Mouse (Mus musculus): ENCODE measurements around the gene Sdc4. TPM values are rescaled to one million over a fixed set of nuclear protein-coding genes. Genes with fewer than 3 reads are reported as not detected.

Sdc4 gene
- polyA plus RNA-seq, 1 experiment from 2014 or later: 15.3 TPM

DNA sequence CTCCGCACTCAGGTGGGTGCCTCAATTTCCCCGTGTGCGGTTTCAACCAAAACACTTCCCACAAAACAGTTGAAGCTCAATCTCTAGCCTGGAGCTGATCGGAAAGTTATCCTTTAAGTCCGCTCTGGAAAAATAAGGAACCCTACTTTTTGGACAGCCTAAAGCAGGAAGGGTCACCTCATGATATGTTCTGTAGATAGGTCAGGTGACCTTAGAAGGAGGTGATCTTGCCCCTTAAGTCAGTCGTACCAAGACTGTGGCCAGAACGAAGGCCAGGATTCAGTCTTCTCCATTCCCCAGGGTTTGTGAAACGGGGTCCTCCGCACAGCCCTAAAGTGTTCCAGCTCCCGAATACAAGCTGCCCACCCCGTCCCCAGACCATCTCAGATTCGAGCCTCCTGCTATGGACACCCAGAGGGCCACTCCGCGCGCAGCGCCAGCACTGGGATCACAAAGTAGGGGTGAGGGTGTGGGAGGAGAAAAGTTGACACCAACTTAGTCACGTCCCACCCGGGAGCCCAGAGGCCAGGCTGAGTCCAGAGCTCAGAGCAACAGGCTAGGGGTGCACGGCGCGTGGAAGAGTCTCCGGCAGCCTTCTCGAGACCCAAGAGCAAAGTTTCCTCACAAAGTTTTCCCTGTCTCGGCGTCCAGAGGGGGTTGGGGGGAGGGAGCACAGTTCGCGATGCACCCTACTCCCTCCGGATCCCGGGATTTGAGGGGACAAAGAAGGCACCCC lies 1.2 kb downstream of the Sdc4 start:
- H3K4me3 ChIP-seq (ENCODE audit: low read length): peak overlapping the region; percentile 55
- peaks cover 13% of the 10 kb centered on the region for H3K27me3 ChIP-seq (replicated peaks; ENCODE audit: control insufficient read depth, insufficient read depth, low read length)
- H3K36me3 ChIP-seq (ENCODE audit: control insufficient read depth, insufficient read depth, low read length): no peaks in the 10 kb centered on the region
- WGBS: 3% methylated on average over 29 of the region's 29 CpGs
- H3K4me2 ChIP-seq (ENCODE audit: low read length): peak overlapping the region; percentile 95
- peak; percentile 41 for ATAC-seq
- no peaks in the 10 kb centered on the region for H3K9me3 ChIP-seq (ENCODE audit: control insufficient read depth, low read length)
- H3K27ac ChIP-seq (ENCODE audit: low read depth, low read length): no peak overlapping the region; the same call in 1 of the 2 replicates
- H3K9ac ChIP-seq (ENCODE audit: low read depth, low read length): peak overlapping the region; percentile 68
- peaks cover 21% of the 10 kb centered on the region for H3K4me1 ChIP-seq (ENCODE audit: control insufficient read depth, insufficient read depth, low read depth, low read length)

DNA sequence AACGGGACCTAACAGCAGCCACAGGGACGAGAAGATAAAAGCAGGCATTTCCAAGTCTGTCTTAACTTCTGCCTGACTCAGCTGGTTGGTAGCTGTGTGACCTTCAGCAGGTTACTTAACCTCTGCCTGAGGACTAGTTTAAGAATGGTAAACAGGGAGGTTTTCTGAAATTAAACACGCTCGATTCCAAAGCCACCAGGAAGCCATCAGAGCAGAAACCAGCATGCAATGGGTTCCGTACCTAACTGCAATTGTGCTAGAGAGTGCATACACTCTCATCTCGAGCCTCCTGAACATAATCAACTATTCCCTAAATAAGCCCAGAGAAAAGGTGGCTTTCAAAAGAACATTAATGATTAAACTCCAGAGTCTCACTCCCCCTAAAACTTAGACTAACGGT lies 2.0 kb downstream of the Sdc4 start:
- peak overlapping the region; percentile 27; the same call in 1 of the 2 replicates for H3K9ac ChIP-seq (ENCODE audit: low read depth, low read length)
- no peak overlapping the region for H3K27ac ChIP-seq (ENCODE audit: low read depth, low read length)
- ATAC-seq: no peak
- peaks cover 13% of the 10 kb centered on the region for H3K27me3 ChIP-seq (replicated peaks; ENCODE audit: control insufficient read depth, insufficient read depth, low read length)
- H3K9me3 ChIP-seq (ENCODE audit: control insufficient read depth, low read length): no peaks in the 10 kb centered on the region
- no peaks in the 10 kb centered on the region for H3K36me3 ChIP-seq (ENCODE audit: control insufficient read depth, insufficient read depth, low read length)
- peak overlapping the region; percentile 95 for H3K4me2 ChIP-seq (ENCODE audit: low read length)
- WGBS: 29% methylated on average over 7 of the region's 7 CpGs
- H3K4me3 ChIP-seq (ENCODE audit: low read length): no peak overlapping the region; the same call in 1 of the 2 replicates
- peaks cover 21% of the 10 kb centered on the region for H3K4me1 ChIP-seq (ENCODE audit: control insufficient read depth, insufficient read depth, low read depth, low read length)

DNA sequence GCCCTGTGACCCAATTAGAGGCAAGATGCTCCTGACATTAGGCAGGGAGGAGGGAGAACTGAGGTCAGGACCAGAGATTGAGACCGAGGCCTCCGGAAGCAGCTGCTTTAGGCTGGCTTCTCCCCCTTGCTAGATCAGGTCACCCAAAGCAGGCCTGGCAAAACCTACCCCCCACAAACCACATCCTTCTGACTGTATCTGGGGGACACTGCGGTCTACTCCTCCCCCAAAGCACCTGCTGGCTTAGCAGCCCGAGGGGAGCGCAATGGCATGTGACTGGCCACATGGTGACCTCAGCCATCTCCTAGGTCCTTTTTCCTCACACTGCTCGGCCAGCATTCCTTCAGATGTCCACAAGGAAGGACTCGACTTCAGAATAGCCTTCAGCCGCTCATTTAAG lies 2.5 kb downstream of the Sdc4 start:
- no peaks in the 10 kb centered on the region for H3K9me3 ChIP-seq (ENCODE audit: control insufficient read depth, low read length)
- WGBS: 34% methylated on average over 8 of the region's 8 CpGs
- no peak overlapping the region for H3K9ac ChIP-seq (ENCODE audit: low read depth, low read length)
- no peaks in the 10 kb centered on the region for H3K36me3 ChIP-seq (ENCODE audit: control insufficient read depth, insufficient read depth, low read length)
- peak overlapping the region; percentile 28; the same call in 1 of the 2 replicates for H3K4me2 ChIP-seq (ENCODE audit: low read length)
- no peak overlapping the region for H3K27ac ChIP-seq (ENCODE audit: low read depth, low read length)
- H3K27me3 ChIP-seq (replicated peaks; ENCODE audit: control insufficient read depth, insufficient read depth, low read length): peaks cover 13% of the 10 kb centered on the region
- ATAC-seq: no peak
- peaks cover 21% of the 10 kb centered on the region for H3K4me1 ChIP-seq (ENCODE audit: control insufficient read depth, insufficient read depth, low read depth, low read length)
- H3K4me3 ChIP-seq (ENCODE audit: low read length): no peak overlapping the region

DNA sequence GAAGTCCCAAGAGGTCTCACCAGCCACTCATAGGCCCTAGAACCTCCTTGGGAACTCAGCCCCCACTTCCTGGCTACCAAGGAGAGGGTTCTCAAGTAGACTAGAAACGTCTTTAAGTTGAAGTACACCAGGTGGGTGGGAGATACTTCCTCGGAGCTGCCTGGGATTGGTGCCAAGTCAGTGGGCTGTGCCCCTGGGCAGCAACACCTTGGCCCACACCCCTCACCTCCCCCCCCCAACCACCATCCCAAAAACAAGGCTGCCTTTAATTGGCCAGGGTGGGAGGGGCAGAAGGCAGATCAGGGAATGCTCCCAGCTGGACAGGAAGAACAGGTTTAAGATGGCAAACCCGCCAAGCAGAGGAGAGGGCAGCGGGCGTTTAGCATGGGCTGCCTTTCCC lies 3.4 kb downstream of the Sdc4 start:
- Histone ChIP-seq H3K4me3 (ENCODE audit: low read length) (no peak overlapping the region), H3K4me2 (ENCODE audit: low read length) (no peak overlapping the region), H3K27me3 (replicated peaks; ENCODE audit: control insufficient read depth, insufficient read depth, low read length) (peaks cover 13% of the 10 kb centered on the region), H3K27ac (ENCODE audit: low read depth, low read length) (no peak overlapping the region), H3K4me1 (ENCODE audit: control insufficient read depth, insufficient read depth, low read depth, low read length) (peaks cover 21% of the 10 kb centered on the region), H3K36me3 (ENCODE audit: control insufficient read depth, insufficient read depth, low read length) (no peaks in the 10 kb centered on the region), H3K9me3 (ENCODE audit: control insufficient read depth, low read length) (no peaks in the 10 kb centered on the region), H3K9ac (ENCODE audit: low read depth, low read length) (no peak overlapping the region)
- ATAC-seq: no peak
- WGBS: 83% methylated on average over 5 of the region's 5 CpGs

DNA sequence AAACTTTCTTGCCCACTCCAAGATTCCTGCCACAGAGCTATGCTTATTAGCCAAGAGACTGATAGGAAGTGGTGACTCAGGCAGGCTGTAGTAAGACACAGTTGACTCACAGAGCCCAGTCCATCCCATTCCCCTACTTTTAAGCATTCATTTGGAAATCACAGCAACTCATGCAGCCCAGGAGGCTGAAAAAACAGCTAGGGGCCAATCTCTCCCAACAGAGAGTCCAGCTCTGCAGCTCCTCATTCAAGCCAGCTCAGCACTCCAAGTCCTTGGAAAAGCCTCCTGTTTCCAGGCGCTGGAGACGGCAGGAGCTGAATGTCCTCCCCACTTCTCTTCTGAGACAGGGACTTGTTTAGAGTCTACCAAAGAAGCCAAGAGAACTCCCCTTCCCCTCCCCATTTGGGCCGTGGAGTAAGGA lies 4.7 kb downstream of the Sdc4 start:
- Histone ChIP-seq H3K4me2 (ENCODE audit: low read length) (no peak overlapping the region), H3K4me3 (ENCODE audit: low read length) (no peak overlapping the region), H3K4me1 (ENCODE audit: control insufficient read depth, insufficient read depth, low read depth, low read length) (peaks cover 21% of the 10 kb centered on the region), H3K27ac (ENCODE audit: low read depth, low read length) (no peak overlapping the region), H3K36me3 (ENCODE audit: control insufficient read depth, insufficient read depth, low read length) (no peaks in the 10 kb centered on the region), H3K27me3 (replicated peaks; ENCODE audit: control insufficient read depth, insufficient read depth, low read length) (peaks cover 13% of the 10 kb centered on the region), H3K9me3 (ENCODE audit: control insufficient read depth, low read length) (no peaks in the 10 kb centered on the region), H3K9ac (ENCODE audit: low read depth, low read length) (no peak overlapping the region)
- no peak for ATAC-seq
- 73% methylated on average over 3 of the region's 3 CpGs for WGBS

DNA sequence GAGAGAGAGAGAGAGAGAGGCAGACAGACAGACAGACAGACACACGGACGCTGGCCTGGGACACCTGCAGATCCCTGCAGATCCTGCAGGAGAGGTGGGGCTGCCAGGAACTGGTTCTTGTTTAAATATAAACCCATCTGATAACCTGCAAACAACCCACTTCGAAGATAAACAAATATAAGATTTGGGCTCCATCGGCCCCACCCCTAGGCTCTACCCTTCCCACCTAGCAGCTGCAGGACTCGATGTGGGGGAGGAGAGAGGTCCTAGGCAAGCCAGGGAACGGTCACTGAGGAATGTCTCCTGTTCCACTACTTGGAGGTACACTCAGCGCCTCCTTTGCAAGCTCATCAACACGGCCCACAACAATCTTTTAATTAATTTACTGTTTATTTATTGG lies 5.4 kb downstream of the Sdc4 start:
- H3K4me1 ChIP-seq (ENCODE audit: control insufficient read depth, insufficient read depth, low read depth, low read length): peaks cover 17% of the 10 kb centered on the region
- no peak for ATAC-seq
- H3K4me3 ChIP-seq (ENCODE audit: low read length): no peak overlapping the region
- no peaks in the 10 kb centered on the region for H3K36me3 ChIP-seq (ENCODE audit: control insufficient read depth, insufficient read depth, low read length)
- no peak overlapping the region for H3K4me2 ChIP-seq (ENCODE audit: low read length)
- WGBS: 77% methylated on average over 8 of the region's 8 CpGs
- no peaks in the 10 kb centered on the region for H3K9me3 ChIP-seq (ENCODE audit: control insufficient read depth, low read length)
- H3K27ac ChIP-seq (ENCODE audit: low read depth, low read length): no peak overlapping the region
- H3K27me3 ChIP-seq (replicated peaks; ENCODE audit: control insufficient read depth, insufficient read depth, low read length): peaks cover 13% of the 10 kb centered on the region
- no peak overlapping the region for H3K9ac ChIP-seq (ENCODE audit: low read depth, low read length)

DNA sequence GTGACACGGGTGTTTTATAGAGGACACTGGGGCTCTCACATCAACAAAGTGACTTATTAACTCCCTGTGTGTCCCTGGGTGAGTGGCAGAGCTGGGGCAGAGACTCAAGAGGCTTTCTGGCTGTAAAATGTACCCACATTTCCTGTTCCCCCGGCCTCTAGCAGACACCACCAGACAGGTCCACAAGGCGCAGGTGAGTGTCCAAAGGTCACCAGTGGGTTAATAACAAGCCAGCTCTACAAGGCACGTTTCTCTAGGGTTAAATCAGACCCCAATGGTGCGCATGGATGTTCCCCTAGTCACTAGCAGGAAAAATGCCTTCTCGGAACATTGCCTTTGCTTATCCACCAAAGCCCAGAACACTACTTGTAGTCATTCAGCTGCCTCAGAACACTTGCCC lies 6.0 kb downstream of the Sdc4 start:
- 85% methylated on average over 6 of the region's 6 CpGs for WGBS
- H3K36me3 ChIP-seq (ENCODE audit: control insufficient read depth, insufficient read depth, low read length): no peaks in the 10 kb centered on the region
- no peak for ATAC-seq
- H3K9ac ChIP-seq (ENCODE audit: low read depth, low read length): no peak overlapping the region
- H3K4me2 ChIP-seq (ENCODE audit: low read length): no peak overlapping the region
- H3K4me1 ChIP-seq (ENCODE audit: control insufficient read depth, insufficient read depth, low read depth, low read length): peaks cover 14% of the 10 kb centered on the region
- no peak overlapping the region for H3K4me3 ChIP-seq (ENCODE audit: low read length)
- H3K9me3 ChIP-seq (ENCODE audit: control insufficient read depth, low read length): no peaks in the 10 kb centered on the region
- peaks cover 13% of the 10 kb centered on the region for H3K27me3 ChIP-seq (replicated peaks; ENCODE audit: control insufficient read depth, insufficient read depth, low read length)
- no peak overlapping the region for H3K27ac ChIP-seq (ENCODE audit: low read depth, low read length)

DNA sequence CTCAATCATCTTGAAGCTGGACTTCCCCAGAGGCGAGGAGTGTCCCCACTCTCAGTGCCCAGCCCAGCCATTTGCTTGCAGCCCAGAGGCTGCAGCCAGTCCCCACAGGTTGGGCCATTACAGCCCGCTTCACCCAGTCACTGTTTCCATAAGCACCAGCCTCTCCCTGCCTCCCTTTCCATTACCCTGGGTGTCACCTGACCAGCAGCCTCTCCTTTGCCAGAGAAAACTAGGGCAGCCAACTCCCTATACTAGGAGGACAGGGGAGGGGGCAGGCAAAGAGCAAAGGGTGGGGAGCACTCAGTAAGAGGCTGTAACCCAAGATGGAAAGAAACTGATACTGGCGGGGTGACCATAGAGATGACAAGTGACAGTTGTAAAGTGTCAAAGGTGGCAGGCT lies 6.7 kb downstream of the Sdc4 start:
- peak; percentile 40; the same call in 1 of the 2 replicates for ATAC-seq
- Histone ChIP-seq H3K27ac (ENCODE audit: low read depth, low read length) (peak overlapping the region; percentile 16; the same call in 1 of the 2 replicates), H3K36me3 (ENCODE audit: control insufficient read depth, insufficient read depth, low read length) (no peaks in the 10 kb centered on the region), H3K9ac (ENCODE audit: low read depth, low read length) (no peak overlapping the region; the same call in 1 of the 2 replicates), H3K9me3 (ENCODE audit: control insufficient read depth, low read length) (no peaks in the 10 kb centered on the region), H3K4me2 (ENCODE audit: low read length) (no peak overlapping the region), H3K27me3 (replicated peaks; ENCODE audit: control insufficient read depth, insufficient read depth, low read length) (peaks cover 11% of the 10 kb centered on the region), H3K4me1 (ENCODE audit: control insufficient read depth, insufficient read depth, low read depth, low read length) (peaks cover 7% of the 10 kb centered on the region), H3K4me3 (ENCODE audit: low read length) (no peak overlapping the region)
- WGBS: 61% methylated on average over 3 of the region's 3 CpGs

DNA sequence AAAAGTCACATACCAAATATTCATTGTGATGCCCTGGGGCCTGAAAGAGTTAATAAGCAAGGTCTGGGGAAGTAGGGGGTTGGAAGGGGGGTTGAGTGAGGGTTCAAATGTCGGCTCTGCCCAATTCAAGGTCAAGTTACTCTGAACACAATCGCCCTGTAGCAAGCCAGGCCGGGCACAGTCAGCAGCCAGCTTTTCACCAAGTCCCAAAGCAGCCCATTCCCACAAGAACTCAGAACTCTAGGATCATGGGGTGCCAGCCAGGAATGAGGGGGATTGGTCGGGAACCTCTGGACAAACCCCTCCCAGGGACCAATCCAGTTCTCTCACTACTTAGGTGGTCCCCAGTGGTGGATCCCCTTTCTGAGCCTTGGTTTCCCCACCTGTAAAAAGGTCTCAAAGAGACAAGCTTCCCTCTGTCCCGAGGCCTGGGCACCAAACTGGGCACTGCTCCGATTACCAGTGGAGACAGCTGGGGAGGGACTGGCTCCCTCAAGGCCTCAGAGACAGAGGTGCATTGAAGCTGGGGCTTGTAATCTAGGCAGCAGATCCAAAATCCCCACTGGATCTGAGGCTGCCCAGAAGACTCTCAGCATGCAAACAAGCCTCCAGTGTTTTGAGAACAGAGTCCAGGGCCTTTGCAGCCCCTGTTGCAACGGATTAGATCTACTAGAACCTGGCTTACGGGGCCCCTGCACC lies 7.3 kb downstream of the Sdc4 start:
- H3K4me2 ChIP-seq (ENCODE audit: low read length): no peak overlapping the region
- 0 out of 2 replicates have a peak, but pooled peaks have one; percentile 24 for ATAC-seq
- H3K36me3 ChIP-seq (ENCODE audit: control insufficient read depth, insufficient read depth, low read length): no peaks in the 10 kb centered on the region
- H3K27me3 ChIP-seq (replicated peaks; ENCODE audit: control insufficient read depth, insufficient read depth, low read length): peaks cover 5% of the 10 kb centered on the region
- H3K4me1 ChIP-seq (ENCODE audit: control insufficient read depth, insufficient read depth, low read depth, low read length): peaks cover 2% of the 10 kb centered on the region; the same call in 1 of the 2 replicates
- H3K4me3 ChIP-seq (ENCODE audit: low read length): no peak overlapping the region
- 29% methylated on average over 8 of the region's 8 CpGs for WGBS
- H3K9ac ChIP-seq (ENCODE audit: low read depth, low read length): no peak overlapping the region; the same call in 1 of the 2 replicates
- peak overlapping the region; percentile 48; the same call in 1 of the 2 replicates for H3K27ac ChIP-seq (ENCODE audit: low read depth, low read length)
- H3K9me3 ChIP-seq (ENCODE audit: control insufficient read depth, low read length): no peaks in the 10 kb centered on the region

Data from hindbrain, embryonic 16.5 days (tissue).